Mouse (Mus musculus): ENCODE data around the gene Tmem196. TPM values are rescaled to one million over a fixed set of nuclear protein-coding genes. Genes with fewer than 3 reads are reported as not detected.
"Not testable (repeated sequence)": the region's sequence is repeated elsewhere in the genome, so short reads cannot be mapped to it uniquely, and the experiment has no call there.

Tmem196 gene
- polyA plus RNA-seq, 1 experiment from 2014 or later, result 1.8 TPM

GRCm38 (mm10) chr12:120014768-120015167 is 69.1 kb downstream of the Tmem196 start:
- H3K4me3 ChIP-seq (ENCODE audit: low read depth, low read length), result no peak overlapping the region
- ATAC-seq (ENCODE audit: insufficient read depth, low FRiP score, low TSS enrichment), result no peak
- no peak overlapping the region for H3K9ac ChIP-seq (ENCODE audit: low read length)
- WGBS, result 76% methylated on average over 4 of the region's 4 CpGs
- H3K27ac ChIP-seq (ENCODE audit: low read depth, low read length), result no peak overlapping the region
- no peaks in the 10 kb centered on the region for H3K27me3 ChIP-seq (ENCODE audit: control insufficient read depth, insufficient read depth, low read length)
- no peak overlapping the region for H3K4me2 ChIP-seq (ENCODE audit: low read depth)
- H3K9me3 ChIP-seq (ENCODE audit: control insufficient read depth, low read length), result no peaks in the 10 kb centered on the region
- no peak for DNase-seq (ENCODE audit: low spot score)
- no peaks in the 10 kb centered on the region for H3K4me1 ChIP-seq (ENCODE audit: control insufficient read depth, insufficient read depth, low read length)
- H3K36me3 ChIP-seq (ENCODE audit: control insufficient read depth, insufficient read depth, low read length), result no peaks in the 10 kb centered on the region

GRCm38 (mm10) chr12:120015201-120015600 is 69.6 kb downstream of the Tmem196 start:
- WGBS, result 46% methylated on average over 1 of the region's 1 CpGs
- peak; percentile 48; the same call in 1 of the 2 replicates for ATAC-seq (ENCODE audit: insufficient read depth, low FRiP score, low TSS enrichment)
- Histone ChIP-seq H3K9me3 (ENCODE audit: control insufficient read depth, low read length) (no peaks in the 10 kb centered on the region), H3K4me3 (ENCODE audit: low read depth, low read length) (no peak overlapping the region), H3K27ac (ENCODE audit: low read depth, low read length) (no peak overlapping the region), H3K36me3 (ENCODE audit: control insufficient read depth, insufficient read depth, low read length) (no peaks in the 10 kb centered on the region), H3K9ac (ENCODE audit: low read length) (no peak overlapping the region), H3K4me2 (ENCODE audit: low read depth) (no peak overlapping the region), H3K4me1 (ENCODE audit: control insufficient read depth, insufficient read depth, low read length) (no peaks in the 10 kb centered on the region), H3K27me3 (ENCODE audit: control insufficient read depth, insufficient read depth, low read length) (no peaks in the 10 kb centered on the region)
- no peak for DNase-seq (ENCODE audit: low spot score)

GRCm38 (mm10) chr12:120028089-120028959 is 82.7 kb downstream of the Tmem196 start:
- not testable (repeated sequence) for H3K27me3 ChIP-seq (ENCODE audit: control insufficient read depth, insufficient read depth, low read length); ATAC-seq (ENCODE audit: insufficient read depth, low FRiP score, low TSS enrichment); H3K9me3 ChIP-seq (ENCODE audit: control insufficient read depth, low read length); H3K27ac ChIP-seq (ENCODE audit: low read depth, low read length); H3K4me3 ChIP-seq (ENCODE audit: low read depth, low read length); H3K4me2 ChIP-seq (ENCODE audit: low read depth); H3K36me3 ChIP-seq (ENCODE audit: control insufficient read depth, insufficient read depth, low read length); H3K4me1 ChIP-seq (ENCODE audit: control insufficient read depth, insufficient read depth, low read length); H3K9ac ChIP-seq (ENCODE audit: low read length)
- 85% methylated on average over 15 of the region's 15 CpGs for WGBS
- peak; percentile 13 for DNase-seq (ENCODE audit: low spot score)

Measured in neural tube, embryonic 11.5 days (tissue).